Mouse (Mus musculus): ENCODE data around the gene Cyth3.

DNA sequence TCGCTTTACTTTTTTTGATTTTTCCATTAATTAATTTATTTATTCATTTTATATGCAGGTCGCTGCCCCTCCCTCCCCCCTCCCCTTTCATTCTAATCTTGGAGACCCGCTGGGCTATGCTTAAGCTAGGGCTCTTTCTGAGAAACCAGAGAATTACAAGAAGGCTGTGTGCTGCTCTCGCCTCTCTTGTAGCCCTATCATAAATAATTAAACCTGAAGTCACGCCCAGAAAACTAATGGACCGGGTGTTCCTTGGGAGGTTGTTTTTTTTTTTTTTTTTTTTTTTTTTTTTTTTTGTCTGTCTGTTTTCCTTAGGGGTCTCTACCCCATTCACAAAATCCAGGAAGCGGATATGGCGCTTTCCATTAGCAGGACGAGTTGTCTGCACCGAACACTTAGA is 15.5 kb upstream of the Cyth3 start:
- TF ChIP-seq CTCF (IDR thresholded peaks at IDR 0.05; ENCODE audit: borderline replicate concordance, insufficient read depth, low read depth, low read length): no peak
- no peak for TF ChIP-seq POLR2A (IDR thresholded peaks at IDR 0.05; ENCODE audit: borderline replicate concordance, insufficient read depth, low read length)

Measured in cerebellum, adult 2 months (tissue).